In genomic region chr15:3231004-3231403, GRCm38 (mm10) we compare ENCODE assay signal across 15 mouse cellular contexts.
"Had no signal": no experiment of that assay in that cellular context is flagged by ENCODE, and none has a peak within 500 bp of the region (broad histone marks: within the 10 kb centered on the region; RNA-seq: fewer than 3 reads in every experiment).

No protein-coding gene starts in this region.

- DNase-seq: kidney, adult 18-20 months; kidney, postnatal 10 days; kidney, postnatal 4 days; lung, embryonic 14.5 days; lung, postnatal 10 days; lung, postnatal 4 days; right cerebral cortex, postnatal 14 days; thymus, postnatal 14 days had no signal

- H3K9me3 ChIP-seq: limb, embryonic 10.5 days; midbrain, embryonic 12.5 days; neural tube, embryonic 13.5 days had no signal

- H3K4me2 ChIP-seq: lung, embryonic 14.5 days; midbrain, embryonic 12.5 days; neural tube, embryonic 13.5 days had no signal

- H3K36me3 ChIP-seq: limb, embryonic 10.5 days; midbrain, embryonic 12.5 days; neural tube, embryonic 13.5 days had no signal

- H3K27ac ChIP-seq: limb, embryonic 10.5 days; midbrain, embryonic 12.5 days; neural tube, embryonic 13.5 days had no signal

- H3K4me3 ChIP-seq: layer of hippocampus, adult 2 months; limb, embryonic 10.5 days; midbrain, embryonic 12.5 days; neural tube, embryonic 13.5 days had no signal

- H3K9ac ChIP-seq: lung, embryonic 14.5 days; midbrain, embryonic 12.5 days; neural tube, embryonic 13.5 days had no signal

- H3K27me3 ChIP-seq: midbrain, embryonic 12.5 days; neural tube, embryonic 13.5 days had no signal

- ATAC-seq: hindbrain, embryonic 16.5 days; inflammation-experienced regulatory T-cells, adult 6 months; midbrain, embryonic 16.5 days had no signal
